Mouse (Mus musculus) limb, embryonic 11.5 days (tissue): ENCODE measurements at regions not wholly inside any gene's neighbourhood (a gene's known extent, or its start where the extent isn't known, plus 50 kb on each side); places are given as distances from the start of the nearest gene placed in this dataset.
A peak's percentile ranks its signal among the peaks of the same experiment; 100 is the strongest.

Source experiments
- ATAC-seq: fragments of 200-750 bp; cut with Nextera tagmentation; 2 replicates; pipeline ENCODE4 v1.8.0; 2017; ENCODE audit warnings: low read depth; ENCODE audit not compliant: insufficient number of reproducible peaks, low FRiP score, low TSS enrichment
- DNase-seq: peaks from one replicate; pipeline ENCODE4 v3.0.0-alpha.2; 2015; ENCODE audit warnings: low spot score
- H3K27ac ChIP-seq: fragments of 300-500 bp; sonication (generic); replicated peaks from 2 replicates; pipeline ENCODE4 v1.5.1; 2014; ENCODE audit warnings: low read depth, mild to moderate bottlenecking, low read length
- H3K27me3 ChIP-seq: fragments of 300-500 bp; sonication (generic); 2 replicates; pipeline ENCODE4 v1.6.1; 2014; ENCODE audit warnings: mild to moderate bottlenecking, low read length, mixed read lengths; ENCODE audit not compliant: control insufficient read depth, insufficient read depth
- H3K36me3 ChIP-seq: fragments of 300-500 bp; sonication (generic); 2 replicates; pipeline ENCODE4 v1.6.1; 2014; ENCODE audit warnings: mild to moderate bottlenecking, low read length, moderate library complexity, mixed read lengths; ENCODE audit not compliant: control insufficient read depth, insufficient read depth
- H3K4me1 ChIP-seq: fragments of 300-500 bp; sonication (generic); 2 replicates; pipeline ENCODE4 v1.6.1; 2014; ENCODE audit warnings: low read length, mixed read lengths; ENCODE audit not compliant: control insufficient read depth, insufficient read depth
- H3K4me2 ChIP-seq: fragments of 300-500 bp; sonication (generic); 2 replicates; pipeline ENCODE4 v1.6.1; 2014; ENCODE audit warnings: low read depth, mild to moderate bottlenecking, moderate library complexity; ENCODE audit not compliant: severe bottlenecking
- H3K4me3 ChIP-seq: fragments of 300-500 bp; sonication (generic); 2 replicates; pipeline ENCODE4 v1.5.1; 2014; ENCODE audit warnings: low read depth, low read length
- H3K9ac ChIP-seq: fragments of 300-500 bp; sonication (generic); 2 replicates; pipeline ENCODE4 v1.6.1; 2014; ENCODE audit warnings: mild to moderate bottlenecking, low read length
- H3K9me3 ChIP-seq: fragments of 300-500 bp; sonication (generic); 2 replicates; pipeline ENCODE4 v1.6.1; 2016; ENCODE audit warnings: low read length; ENCODE audit not compliant: control insufficient read depth
- WGBS: fragments of 180-500 bp; shearing (Covaris S2); extraction: QIAGEN DNeasy Blood & Tissue Kit; methylation state at CpG from one replicate; pipeline ENCODE4 v1.1.7; 2014; 5-methylcytosine and 5-hydroxymethylcytosine counted together

- WGBS = 86% methylated on average over 5 of the region's 5 CpGs
- H3K36me3 ChIP-seq = no peaks in the 10 kb centered on the region
- no peak overlapping the region for H3K27ac ChIP-seq
- no peaks in the 10 kb centered on the region for H3K9me3 ChIP-seq
- ATAC-seq (no peak), DNase-seq (no peak)
- no peaks in the 10 kb centered on the region for H3K4me1 ChIP-seq
- no peaks in the 10 kb centered on the region for H3K27me3 ChIP-seq
- H3K4me2 ChIP-seq = no peak overlapping the region
- H3K4me3 ChIP-seq = no peak overlapping the region
- H3K9ac ChIP-seq = no peak overlapping the region
Measured at GRCm38 (mm10) chr4:64676881-64677280, 447.1 kb upstream of the Pappa start.

GRCm38 (mm10) chr4:64684654-64685053 is 439.3 kb upstream of the Pappa start:
- H3K4me1 ChIP-seq = no peaks in the 10 kb centered on the region
- H3K4me3 ChIP-seq = no peak overlapping the region
- H3K4me2 ChIP-seq = no peak overlapping the region
- no peak for DNase-seq
- ATAC-seq = no peak
- H3K9ac ChIP-seq = no peak overlapping the region
- no peak overlapping the region for H3K27ac ChIP-seq
- H3K36me3 ChIP-seq = no peaks in the 10 kb centered on the region
- H3K9me3 ChIP-seq = no peaks in the 10 kb centered on the region
- no peaks in the 10 kb centered on the region for H3K27me3 ChIP-seq
- 90% methylated on average over 1 of the region's 1 CpGs for WGBS

DNA sequence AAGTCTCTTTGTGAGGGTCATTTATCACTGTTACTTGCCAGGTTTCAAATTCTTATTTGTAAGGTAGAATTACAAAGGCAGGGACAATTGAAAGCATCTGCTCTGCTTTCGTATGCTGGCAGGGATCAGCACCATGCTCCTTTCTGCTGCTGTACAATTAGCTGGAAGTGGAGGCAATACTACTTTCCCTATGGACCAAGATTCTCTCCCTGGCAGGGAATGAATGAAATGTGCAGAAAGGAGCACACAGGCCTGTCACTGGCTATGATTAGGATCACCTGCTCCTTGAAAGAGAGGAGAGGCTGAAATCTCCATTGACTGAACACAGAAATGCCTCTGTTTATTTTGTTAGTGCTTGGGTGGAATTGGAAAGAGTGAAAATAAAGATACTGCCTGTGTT is 427.8 kb upstream of the Pappa start:
- no peak for DNase-seq
- no peaks in the 10 kb centered on the region for H3K9me3 ChIP-seq
- no peak overlapping the region for H3K4me3 ChIP-seq
- no peak overlapping the region for H3K9ac ChIP-seq
- H3K27me3 ChIP-seq = no peaks in the 10 kb centered on the region
- ATAC-seq = no peak
- H3K4me2 ChIP-seq = no peak overlapping the region
- H3K36me3 ChIP-seq = no peaks in the 10 kb centered on the region
- no peak overlapping the region for H3K27ac ChIP-seq
- no peaks in the 10 kb centered on the region for H3K4me1 ChIP-seq
- 8% methylated on average over 1 of the region's 1 CpGs for WGBS

DNA sequence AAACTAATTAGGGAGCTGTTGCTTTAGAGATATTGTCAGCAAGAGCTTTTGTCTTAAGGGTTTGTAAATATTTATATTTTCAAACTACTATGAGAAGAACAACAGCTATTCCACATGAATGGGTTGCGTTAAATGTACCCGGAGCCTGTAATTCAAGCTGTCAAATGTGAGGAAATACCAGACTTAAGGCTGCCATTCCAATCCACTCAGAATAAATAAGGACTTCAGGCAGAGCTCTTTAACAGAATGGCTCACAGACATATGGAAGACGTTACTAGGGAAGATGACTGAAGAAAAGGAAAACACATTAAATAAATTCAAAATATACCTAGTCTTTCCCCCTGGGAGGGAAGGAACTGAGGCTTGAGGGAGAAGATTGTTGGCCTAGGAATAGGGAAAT is 400.7 kb upstream of the Pappa start:
- 30% methylated on average over 3 of the region's 3 CpGs for WGBS
- H3K4me3 ChIP-seq = no peak overlapping the region
- H3K9me3 ChIP-seq = no peaks in the 10 kb centered on the region
- H3K4me2 ChIP-seq = no peak overlapping the region
- H3K27me3 ChIP-seq = no peaks in the 10 kb centered on the region
- no peaks in the 10 kb centered on the region for H3K4me1 ChIP-seq
- 0 out of 2 replicates have a peak, but pooled peaks have one; percentile 39 for ATAC-seq
- no peaks in the 10 kb centered on the region for H3K36me3 ChIP-seq
- DNase-seq = no peak
- no peak overlapping the region for H3K27ac ChIP-seq
- H3K9ac ChIP-seq = no peak overlapping the region

DNA sequence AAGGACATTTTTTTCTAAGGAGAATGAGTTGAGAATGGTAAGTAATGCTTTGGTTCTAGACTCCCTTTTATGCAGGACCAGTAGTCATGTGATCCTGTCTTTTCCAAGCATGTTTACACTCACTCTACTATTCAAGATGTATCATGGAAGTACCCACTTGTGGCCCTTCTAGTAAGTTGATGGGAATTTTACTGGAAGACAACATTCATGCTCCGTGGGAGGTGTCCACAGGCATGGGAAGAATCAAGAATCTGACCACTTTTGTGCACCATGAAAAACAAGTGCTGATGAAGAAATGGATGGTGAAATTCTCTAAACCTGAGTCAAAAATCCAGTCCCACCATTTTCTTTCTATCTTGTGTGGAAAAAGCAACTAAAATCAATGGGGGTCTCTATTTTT is 399.1 kb upstream of the Pappa start:
- WGBS = 85% methylated on average over 1 of the region's 1 CpGs
- H3K27ac ChIP-seq = no peak overlapping the region
- no peaks in the 10 kb centered on the region for H3K4me1 ChIP-seq
- ATAC-seq (no peak), DNase-seq (no peak)
- no peak overlapping the region for H3K9ac ChIP-seq
- no peak overlapping the region for H3K4me3 ChIP-seq
- H3K4me2 ChIP-seq = no peak overlapping the region
- no peaks in the 10 kb centered on the region for H3K9me3 ChIP-seq
- H3K27me3 ChIP-seq = no peaks in the 10 kb centered on the region
- no peaks in the 10 kb centered on the region for H3K36me3 ChIP-seq

- peak; percentile 24 for DNase-seq
Measured at GRCm38 (mm10) chr4:64755986-64756385, 368.0 kb upstream of the Pappa start.

DNA sequence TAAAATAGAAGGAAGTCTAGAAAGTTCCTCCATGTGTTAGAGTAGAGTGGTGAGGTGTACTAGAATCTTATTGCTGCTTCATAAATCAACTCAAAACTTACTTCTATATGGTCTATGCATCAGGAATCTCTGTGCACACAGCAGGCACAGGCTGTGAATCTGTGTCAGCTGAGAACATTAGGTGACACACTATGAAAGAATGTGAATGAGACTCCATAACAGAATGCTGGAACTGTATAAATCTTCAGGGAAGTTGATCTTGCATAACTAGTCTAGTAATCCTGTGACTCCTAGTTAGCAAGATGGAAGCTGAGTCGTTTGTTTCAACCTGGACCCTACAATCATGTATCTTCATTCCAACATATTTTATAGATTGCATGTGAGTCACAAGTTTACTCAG is 355.4 kb upstream of the Pappa start:
- Histone ChIP-seq H3K27ac (no peak overlapping the region), H3K4me3 (no peak overlapping the region), H3K9ac (no peak overlapping the region), H3K36me3 (no peaks in the 10 kb centered on the region), H3K4me1 (no peaks in the 10 kb centered on the region), H3K9me3 (no peaks in the 10 kb centered on the region), H3K27me3 (no peaks in the 10 kb centered on the region), H3K4me2 (no peak overlapping the region)
- WGBS = 81% methylated on average over 1 of the region's 1 CpGs
- ATAC-seq (no peak), DNase-seq (no peak)

More at GRCm38 (mm10) chr4:64755986-64756385, 368.0 kb upstream of the Pappa start:
- 46% methylated on average over 4 of the region's 4 CpGs for WGBS
- Histone ChIP-seq H3K36me3 (no peaks in the 10 kb centered on the region), H3K4me1 (no peaks in the 10 kb centered on the region), H3K4me3 (no peak overlapping the region), H3K9me3 (no peaks in the 10 kb centered on the region), H3K27ac (no peak overlapping the region), H3K9ac (no peak overlapping the region), H3K27me3 (no peaks in the 10 kb centered on the region), H3K4me2 (no peak overlapping the region)
- 0 out of 2 replicates have a peak, but pooled peaks have one; percentile 39 for ATAC-seq

GRCm38 (mm10) chr4:64803886-64804285 is 320.1 kb upstream of the Pappa start:
- Histone ChIP-seq H3K4me2 (no peak overlapping the region), H3K36me3 (no peaks in the 10 kb centered on the region), H3K27me3 (no peaks in the 10 kb centered on the region), H3K4me3 (no peak overlapping the region), H3K9me3 (no peaks in the 10 kb centered on the region), H3K4me1 (no peaks in the 10 kb centered on the region), H3K9ac (no peak overlapping the region), H3K27ac (no peak overlapping the region)
- DNase-seq = no peak
- no peak for ATAC-seq
- WGBS = 80% methylated on average over 7 of the region's 7 CpGs

- Histone ChIP-seq H3K4me3 (no peak overlapping the region), H3K4me1 (no peaks in the 10 kb centered on the region), H3K36me3 (no peaks in the 10 kb centered on the region), H3K4me2 (no peak overlapping the region), H3K9ac (no peak overlapping the region), H3K27ac (no peak overlapping the region), H3K27me3 (no peaks in the 10 kb centered on the region), H3K9me3 (no peaks in the 10 kb centered on the region)
- ATAC-seq = no peak
- DNase-seq = no peak
- 75% methylated on average over 2 of the region's 2 CpGs for WGBS
Measured at GRCm38 (mm10) chr4:64804996-64805395, 319.0 kb upstream of the Pappa start.
